Mouse (Mus musculus) splenic B cell, adult 2 months (primary cell): ENCODE results near the gene Jph4.

Source experiments
- DNase-seq: peaks from one replicate; pipeline ENCODE4 v3.0.0-alpha.2; 2011; ENCODE audit warnings: low read depth, low spot score
- H3K27me3 ChIP-seq: 2 replicates; pipeline ENCODE4 v1.6.1; 2012; ENCODE audit warnings: mild to moderate bottlenecking, low read length, moderate library complexity, mixed read lengths; ENCODE audit not compliant: control insufficient read depth, poor library complexity, insufficient read depth, severe bottlenecking
- H3K36me3 ChIP-seq: 2 replicates; pipeline ENCODE4 v1.6.1; 2012; ENCODE audit warnings: mild to moderate bottlenecking, low read length, moderate library complexity, mixed read lengths; ENCODE audit not compliant: control insufficient read depth, poor library complexity, insufficient read depth, severe bottlenecking

Gene Jph4

DNA sequence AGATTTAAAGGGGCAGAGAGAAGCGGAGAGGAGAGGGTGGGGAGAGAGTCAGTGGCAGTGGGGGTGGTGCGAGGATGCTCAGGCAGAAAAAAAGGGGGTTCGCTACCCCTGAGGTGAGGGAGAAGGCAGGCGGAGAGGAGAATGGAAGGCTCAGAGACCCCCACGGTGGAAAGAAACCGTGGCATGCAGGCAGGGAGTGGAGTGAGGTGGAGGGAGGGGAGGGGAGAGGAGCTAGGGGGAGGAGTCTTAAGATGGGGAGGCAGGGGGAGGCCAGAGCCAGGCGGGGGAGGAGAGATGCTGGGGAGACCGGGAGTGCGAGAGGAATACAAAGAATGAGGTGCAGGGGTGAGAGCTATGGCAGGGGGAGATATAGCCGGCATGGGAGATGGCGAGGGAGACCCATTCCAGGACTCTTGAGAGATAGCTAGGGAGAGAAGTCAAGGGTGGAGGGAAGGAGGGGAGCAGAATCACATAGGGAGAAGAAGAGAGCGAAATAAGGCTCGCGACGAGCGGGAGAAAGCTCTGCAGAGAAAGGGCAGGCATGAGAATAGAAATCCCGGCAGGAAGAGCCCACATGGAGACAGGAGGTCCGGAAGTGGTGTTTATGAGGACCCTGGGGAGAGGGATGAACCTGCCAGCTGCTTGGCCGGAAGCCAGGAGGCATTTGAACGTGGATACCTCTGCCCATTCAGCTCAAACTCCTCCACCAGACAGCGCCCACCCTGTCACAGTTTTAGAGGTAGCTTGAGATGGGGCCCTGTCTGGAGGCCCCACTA, at the start of gene Jph4:
Gene Jph4 (minus strand): TSS at position 511 of the 776 bp plus-strand sequence.
- DNase-seq, result no peak
- Histone ChIP-seq H3K27me3 (peaks cover 2% of the 10 kb centered on the region; the same call in 1 of the 2 replicates), H3K36me3 (no peaks in the 10 kb centered on the region)

DNA sequence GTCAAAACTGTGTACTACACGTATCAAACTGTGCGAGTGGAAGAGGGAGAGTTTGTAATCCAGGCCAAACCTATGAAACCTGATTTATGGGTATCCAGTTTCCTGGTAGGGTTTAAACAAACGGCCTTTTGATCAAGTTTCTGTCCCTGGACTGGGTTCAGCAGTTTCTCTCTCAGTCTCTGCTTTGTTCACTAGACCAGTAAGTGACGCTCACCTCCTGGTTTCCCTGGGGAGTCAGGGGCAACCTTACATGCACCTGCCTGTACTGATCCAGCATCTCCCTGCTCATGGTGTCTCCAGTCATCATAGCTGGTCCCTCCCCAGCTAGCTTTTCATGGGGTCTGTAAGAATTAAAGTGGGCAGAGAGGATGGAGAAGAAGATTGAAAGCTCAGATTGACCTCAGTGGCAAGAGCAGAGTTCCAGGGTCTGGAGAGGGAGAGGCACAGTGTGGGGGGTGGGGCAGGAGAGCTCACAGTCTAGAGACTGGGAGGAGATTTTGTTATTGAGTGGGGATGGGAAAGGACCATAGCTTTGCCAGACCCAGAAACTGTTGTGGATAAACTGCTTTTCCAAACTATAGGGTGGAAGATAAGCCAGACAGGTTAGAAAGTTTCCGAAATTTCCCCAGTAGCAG, 47.6 kb upstream of the Jph4 start:
- DNase-seq, result no peak
- no peaks in the 10 kb centered on the region for H3K36me3 ChIP-seq

DNA sequence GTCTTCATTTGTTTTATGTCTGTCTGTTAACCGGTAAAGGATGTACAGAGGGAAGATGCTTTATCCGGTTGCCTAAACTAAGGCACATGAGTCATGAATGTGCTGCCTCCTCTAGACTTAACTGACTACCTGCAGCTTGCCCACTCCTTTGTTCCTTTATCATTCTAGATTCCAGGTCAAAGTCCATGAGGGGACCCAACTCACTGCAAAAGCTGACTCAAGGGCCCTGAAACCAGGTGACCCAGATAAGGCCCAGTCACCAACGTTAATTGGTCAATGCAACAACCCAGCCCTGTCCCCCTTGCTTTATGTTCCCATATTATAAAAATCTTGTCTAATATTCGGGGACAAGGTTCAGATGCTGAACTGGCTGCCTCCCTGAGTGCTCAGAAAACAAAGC, 45.4 kb upstream of the Jph4 start:
- H3K36me3 ChIP-seq, result no peaks in the 10 kb centered on the region
- no peaks in the 10 kb centered on the region for H3K27me3 ChIP-seq
- DNase-seq, result no peak

More for the DNA sequence above, 47.6 kb upstream of the Jph4 start:
- no peaks in the 10 kb centered on the region for H3K27me3 ChIP-seq

DNA sequence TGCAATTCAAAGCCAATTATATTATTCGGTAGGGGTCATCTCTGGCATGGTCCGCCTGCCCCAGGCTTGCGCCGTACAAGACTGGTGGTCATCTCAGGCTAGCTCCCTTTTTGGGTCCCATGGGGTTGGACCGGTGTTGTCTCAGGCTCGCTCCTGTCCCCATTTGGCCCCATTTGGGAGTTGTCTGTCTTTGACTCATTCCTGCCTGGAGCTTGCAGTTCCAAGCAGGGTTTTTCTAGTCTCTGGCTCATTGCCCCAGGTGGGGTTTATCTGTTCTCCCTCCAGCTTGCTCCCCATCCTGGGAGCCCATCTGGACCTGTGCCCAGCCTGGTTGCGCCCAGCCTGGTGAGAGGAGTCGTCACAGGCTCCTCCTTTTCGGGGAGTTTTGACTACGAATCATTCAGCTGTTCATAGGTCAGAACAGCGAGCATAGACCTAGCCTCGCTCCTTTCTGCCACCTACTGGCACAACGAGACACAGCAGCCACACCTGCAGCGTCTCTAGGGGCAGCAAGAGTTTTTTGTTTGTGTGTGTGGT, 44.4 kb upstream of the Jph4 start:
- peak; percentile 84 for DNase-seq

DNA sequence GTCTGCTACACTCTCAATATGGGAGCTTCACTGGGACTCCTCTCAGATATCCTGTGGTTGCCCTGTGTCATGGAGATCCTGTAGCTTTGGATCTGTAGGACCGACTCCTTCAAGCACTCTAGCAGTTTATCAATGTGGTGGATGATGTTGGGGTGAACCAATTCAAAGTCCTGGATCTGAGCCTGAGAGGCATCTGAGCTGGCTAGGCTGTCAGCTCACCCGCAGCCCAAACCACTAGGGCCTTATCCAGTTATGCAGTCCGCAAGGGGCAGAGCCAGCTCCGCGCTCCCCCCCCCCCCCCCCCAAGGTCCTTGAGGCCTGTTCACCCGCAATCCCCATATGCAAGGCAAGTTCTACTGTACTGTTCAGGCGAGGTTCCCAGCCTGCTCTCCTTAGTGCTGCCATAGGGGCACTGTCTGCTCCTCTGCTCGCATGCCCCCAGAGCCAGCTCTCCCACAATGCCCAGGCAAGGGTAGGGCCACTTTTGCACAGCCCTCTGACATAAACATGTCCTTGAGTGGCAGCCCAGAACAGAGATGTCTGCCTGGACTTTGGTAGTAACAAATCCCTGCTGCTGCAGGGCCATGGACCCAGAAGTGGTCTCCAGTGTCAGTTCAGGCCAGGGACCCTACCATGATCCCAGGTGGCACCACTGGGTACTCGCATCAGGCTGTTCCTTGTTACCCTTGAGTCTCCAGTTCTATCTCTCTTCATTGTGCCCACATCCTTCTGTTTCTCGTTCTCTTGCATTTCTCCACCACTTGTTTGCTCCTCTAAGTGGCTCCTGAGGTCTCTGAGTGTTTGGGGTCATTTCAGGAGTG, 43.7 kb upstream of the Jph4 start:
- no peaks in the 10 kb centered on the region for H3K36me3 ChIP-seq
- no peak for DNase-seq
- H3K27me3 ChIP-seq, result no peaks in the 10 kb centered on the region

More for the DNA sequence above, 44.4 kb upstream of the Jph4 start:
- Histone ChIP-seq H3K27me3 (no peaks in the 10 kb centered on the region), H3K36me3 (no peaks in the 10 kb centered on the region)

DNA sequence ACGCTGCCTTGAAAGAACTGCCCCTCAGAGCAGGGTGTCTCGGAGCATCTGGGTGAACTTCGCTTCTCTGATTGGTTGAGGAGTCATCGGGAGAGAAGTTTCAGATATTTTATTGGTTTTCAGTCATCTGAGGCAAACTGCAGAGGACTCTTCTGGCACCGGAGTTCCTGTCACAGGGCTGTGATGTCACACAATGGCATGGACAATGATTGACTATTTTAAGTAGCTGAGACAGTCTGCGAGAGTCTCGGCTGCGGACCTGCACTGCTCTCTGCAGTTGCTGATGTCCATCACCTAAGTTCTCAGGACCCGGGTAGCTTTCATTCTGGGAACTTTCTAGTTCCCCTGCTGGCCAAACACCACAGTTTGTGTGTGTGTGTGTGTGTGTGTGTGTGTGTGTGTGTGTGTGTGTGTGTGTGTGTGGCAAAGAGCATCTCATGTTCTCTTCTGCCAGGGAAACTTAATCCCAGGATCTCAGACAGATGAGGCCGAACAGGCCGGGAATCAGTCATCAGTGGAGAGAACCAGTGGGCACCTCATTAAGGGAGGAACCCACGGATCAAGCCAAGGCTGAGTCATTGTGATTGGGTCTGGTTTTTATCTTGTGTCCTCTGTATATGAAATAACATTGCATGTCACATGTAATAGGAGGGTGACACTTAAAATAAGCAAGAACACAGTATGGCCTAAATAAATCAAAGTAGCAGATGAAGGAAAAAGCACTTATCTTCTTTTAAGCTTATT, 40.8 kb upstream of the Jph4 start:
- H3K27me3 ChIP-seq, result no peaks in the 10 kb centered on the region
- no peaks in the 10 kb centered on the region for H3K36me3 ChIP-seq
- no peak for DNase-seq

DNA sequence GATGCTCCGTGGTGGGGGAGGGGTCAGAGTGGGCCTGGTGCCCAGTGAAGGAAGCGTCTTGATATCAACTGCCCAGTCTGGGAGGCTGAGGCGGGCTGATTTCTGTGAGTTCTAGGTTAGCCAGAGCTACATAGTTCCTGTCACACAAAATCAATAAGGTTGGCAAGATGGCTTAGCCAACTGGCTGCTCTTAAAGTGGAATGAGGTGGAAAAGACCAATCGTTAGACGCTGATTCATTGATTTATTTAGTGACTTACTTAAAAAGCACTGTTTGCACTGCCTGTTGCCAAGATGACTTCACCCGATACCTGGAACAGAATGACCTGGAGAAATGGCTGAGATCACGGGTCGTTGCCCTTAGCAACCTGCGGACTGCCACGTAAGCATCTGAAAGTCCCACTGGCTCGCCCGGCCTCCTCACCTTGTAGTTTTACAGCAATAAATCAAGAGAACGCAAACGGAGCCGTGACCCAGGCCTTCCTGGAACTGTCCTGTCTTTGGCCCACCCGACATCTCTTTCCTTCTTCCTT, 36.3 kb upstream of the Jph4 start:
- no peaks in the 10 kb centered on the region for H3K36me3 ChIP-seq
- DNase-seq, result no peak
- H3K27me3 ChIP-seq, result no peaks in the 10 kb centered on the region

DNA sequence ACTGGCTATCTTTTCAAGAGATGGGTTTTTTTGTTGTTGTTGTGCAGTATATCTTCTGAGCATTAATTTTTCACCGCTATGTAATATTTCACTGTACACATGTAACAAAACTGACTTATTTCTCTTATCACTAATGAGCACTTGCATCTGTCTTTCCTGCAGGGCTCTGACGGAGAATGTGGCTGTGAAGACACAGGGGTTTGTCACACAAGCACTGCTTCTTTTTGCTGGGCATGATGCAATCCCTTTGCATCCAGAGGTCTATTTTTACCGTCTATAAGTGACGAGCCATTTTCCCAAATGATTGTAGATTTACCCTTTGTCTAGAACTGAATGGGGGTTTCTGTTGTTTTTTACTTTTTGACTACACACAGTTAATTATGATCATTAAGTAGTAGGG, 35.4 kb upstream of the Jph4 start:
- no peaks in the 10 kb centered on the region for H3K27me3 ChIP-seq
- no peak for DNase-seq
- H3K36me3 ChIP-seq, result no peaks in the 10 kb centered on the region

DNA sequence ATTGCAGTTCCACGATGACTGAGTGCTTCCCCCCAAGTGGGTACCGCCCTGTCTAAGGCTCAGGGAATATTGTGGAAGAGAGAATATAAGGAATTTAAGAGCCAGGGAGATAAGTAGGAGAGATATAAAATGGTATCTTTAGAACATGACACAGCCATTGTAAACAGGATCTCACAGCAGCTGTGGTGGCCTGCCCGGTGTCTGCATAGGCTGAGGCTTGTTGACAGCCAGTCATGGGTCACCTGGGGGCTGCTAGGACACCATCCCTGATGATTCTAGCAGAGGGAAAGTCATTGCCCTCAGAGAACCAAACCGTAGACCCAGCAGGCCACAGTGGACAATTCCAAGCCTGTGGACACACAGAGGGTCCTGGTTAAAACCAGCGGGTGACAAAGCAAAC, 34.2 kb upstream of the Jph4 start:
- H3K36me3 ChIP-seq, result no peaks in the 10 kb centered on the region

DNA sequence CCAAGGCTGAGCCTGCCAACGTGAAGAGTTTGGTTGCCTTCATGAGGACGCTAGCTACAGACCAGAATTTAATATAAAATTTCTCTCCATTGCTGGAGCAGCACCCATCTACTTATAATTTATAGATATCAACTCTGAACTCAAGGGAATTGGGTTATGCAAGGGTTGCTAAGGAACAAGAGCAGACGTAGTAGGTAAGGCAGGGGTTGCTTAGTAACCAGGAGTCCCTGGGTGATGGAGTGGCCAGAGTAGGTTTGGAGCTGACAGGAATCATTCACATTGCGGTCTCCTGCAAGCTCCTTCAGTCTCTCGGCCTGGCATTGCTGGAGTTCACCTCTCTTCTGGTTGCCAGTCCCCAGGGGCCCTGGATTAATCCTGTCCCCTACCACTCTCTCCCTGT, 32.3 kb upstream of the Jph4 start:
- Histone ChIP-seq H3K36me3 (no peaks in the 10 kb centered on the region), H3K27me3 (no peaks in the 10 kb centered on the region)
- DNase-seq, result no peak

More for the DNA sequence above, 34.2 kb upstream of the Jph4 start:
- DNase-seq, result no peak
- H3K27me3 ChIP-seq, result no peaks in the 10 kb centered on the region

DNA sequence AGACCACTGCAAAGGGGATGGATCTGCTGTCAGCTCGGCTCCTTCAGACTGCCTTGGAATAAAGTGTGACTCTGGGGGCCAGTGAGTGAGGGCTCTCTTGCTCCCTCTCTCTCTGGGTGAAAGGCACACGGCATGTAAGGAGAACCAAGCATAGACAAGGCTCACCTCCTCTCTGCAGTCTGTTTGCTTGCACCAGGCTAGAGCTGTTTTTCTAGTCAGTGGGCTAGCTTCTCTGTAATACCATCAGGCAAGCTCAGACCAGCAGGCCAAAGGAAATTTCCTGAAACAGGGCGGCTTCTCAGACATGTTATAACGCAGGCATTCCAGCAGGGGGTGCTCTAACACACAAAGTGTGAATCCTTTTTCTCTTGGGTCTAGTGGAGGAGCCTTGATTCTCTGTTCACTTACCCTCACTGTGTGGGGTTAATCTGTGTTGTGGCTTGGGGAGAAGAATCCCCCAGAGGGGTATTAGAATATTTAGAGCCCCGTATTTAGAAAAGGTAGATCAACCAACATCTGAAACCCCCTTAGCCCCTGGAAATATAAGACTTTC, 31.7 kb upstream of the Jph4 start:
- DNase-seq, result peak; percentile 69
- Histone ChIP-seq H3K27me3 (no peaks in the 10 kb centered on the region), H3K36me3 (no peaks in the 10 kb centered on the region)

DNA sequence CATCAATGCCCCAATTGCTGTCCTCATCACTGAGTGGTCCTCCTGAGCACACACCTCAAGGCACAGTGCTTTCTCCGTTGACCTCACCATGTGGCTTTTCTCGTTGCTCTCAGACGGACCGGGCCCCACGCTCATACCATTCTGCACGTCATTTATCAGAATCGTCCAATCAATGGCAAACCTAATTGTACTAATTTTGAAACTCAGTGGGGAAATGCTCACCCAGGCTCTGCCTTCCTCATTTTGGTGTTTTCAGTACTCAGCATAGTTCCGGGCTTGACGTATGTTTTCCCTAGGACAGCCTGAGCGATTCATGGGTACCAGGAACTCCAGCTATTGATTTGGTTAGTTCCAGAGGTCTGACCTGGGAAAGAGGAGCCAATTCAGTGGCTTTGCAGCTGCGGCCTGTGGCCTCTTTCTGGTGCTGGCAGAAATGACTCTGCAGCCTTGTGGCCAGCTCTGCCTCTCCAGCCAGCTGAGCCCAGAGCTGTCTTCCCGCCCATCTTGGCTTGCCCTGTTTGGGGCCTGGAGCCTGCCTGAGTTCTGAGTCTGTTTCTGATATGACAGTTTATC, 30.2 kb upstream of the Jph4 start:
- no peaks in the 10 kb centered on the region for H3K36me3 ChIP-seq
- H3K27me3 ChIP-seq, result no peaks in the 10 kb centered on the region
- DNase-seq, result peak; percentile 37

DNA sequence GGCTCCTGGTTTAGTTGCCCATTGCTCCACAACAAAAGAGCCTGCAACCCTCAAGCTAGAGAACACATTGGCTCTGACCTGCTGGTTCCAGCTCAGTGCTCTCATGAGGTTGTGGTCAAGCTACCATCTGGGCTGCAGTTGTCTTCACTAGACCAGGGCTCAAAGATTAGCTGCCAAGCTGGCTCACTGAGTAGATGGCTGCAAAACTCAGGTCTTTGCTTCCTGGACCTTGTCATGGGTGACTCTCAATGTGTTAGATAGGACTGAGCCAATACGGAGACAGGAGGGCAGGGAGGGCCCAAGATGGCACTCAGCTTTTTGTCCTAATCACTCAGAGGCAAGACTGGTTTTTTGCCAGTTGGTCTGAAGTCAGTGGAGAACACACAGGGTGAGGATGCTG, 29.6 kb upstream of the Jph4 start:
- H3K27me3 ChIP-seq, result no peaks in the 10 kb centered on the region
- H3K36me3 ChIP-seq, result no peaks in the 10 kb centered on the region
- no peak for DNase-seq
